Mouse (Mus musculus) lung, postnatal 0 days (tissue): ENCODE data around the gene Ddx59. TPM values are rescaled to one million over a fixed set of nuclear protein-coding genes. Genes with fewer than 3 reads are reported as not detected.

Source experiments
- ATAC-seq: fragments of 200-750 bp; cut with Nextera tagmentation; 2 replicates; pipeline ENCODE4 v1.8.0; 2017; ENCODE audit warnings: moderate library complexity
- DNase-seq: peaks from one replicate; pipeline ENCODE4 v3.0.0-alpha.2; 2016; ENCODE audit warnings: low spot score
- H3K27ac ChIP-seq: fragments of 300-500 bp; sonication (generic); 2 replicates; pipeline ENCODE4 v1.5.1; 2014; ENCODE audit warnings: antibody characterized with exemption, mild to moderate bottlenecking, low read length, mixed read lengths
- H3K27me3 ChIP-seq: fragments of 300-500 bp; sonication (generic); replicated peaks from 2 replicates; pipeline ENCODE4 v1.6.1; 2014; ENCODE audit warnings: low read length, mixed read lengths; ENCODE audit not compliant: insufficient read depth
- H3K36me3 ChIP-seq: fragments of 300-500 bp; sonication (generic); 2 replicates; pipeline ENCODE4 v1.6.1; 2014; ENCODE audit warnings: low read length, mixed read lengths; ENCODE audit not compliant: insufficient read depth
- H3K4me1 ChIP-seq: fragments of 300-500 bp; sonication (generic); 2 replicates; pipeline ENCODE4 v1.6.1; 2014; ENCODE audit warnings: antibody characterized with exemption, low read depth, low read length, mixed read lengths; ENCODE audit not compliant: insufficient read depth
- H3K4me2 ChIP-seq: fragments of 300-500 bp; sonication (generic); replicated peaks from 2 replicates; pipeline ENCODE4 v1.6.1; 2014; ENCODE audit warnings: low read depth, mild to moderate bottlenecking, low read length, moderate library complexity, mixed read lengths
- H3K4me3 ChIP-seq: fragments of 300-500 bp; sonication (generic); 2 replicates; pipeline ENCODE4 v1.5.1; 2014; ENCODE audit warnings: low read depth, low read length
- H3K9ac ChIP-seq: fragments of 300-500 bp; sonication (generic); replicated peaks from 2 replicates; pipeline ENCODE4 v1.6.1; 2014; ENCODE audit warnings: low read depth, mild to moderate bottlenecking
- H3K9me3 ChIP-seq: fragments of 300-500 bp; sonication (generic); 2 replicates; pipeline ENCODE4 v1.6.1; 2016; ENCODE audit warnings: low read length, mixed read lengths
- CTCF ChIP-seq: IDR thresholded peaks from 2 replicates; pipeline ENCODE4 v1.5.1; 2016; ENCODE audit warnings: antibody characterized with exemption, mild to moderate bottlenecking
- EP300 ChIP-seq: IDR thresholded peaks from 2 replicates; pipeline ENCODE4 v1.6.1; 2016; ENCODE audit warnings: antibody characterized with exemption, mild to moderate bottlenecking, control low read depth
- WGBS: fragments of 180-500 bp; shearing (Covaris S2); extraction: QIAGEN DNeasy Blood & Tissue Kit; methylation state at CpG from one replicate; pipeline ENCODE4 v1.1.7; 2014; 5-methylcytosine and 5-hydroxymethylcytosine counted together
- polyA plus RNA-seq: library from polyadenylated mRNA; unstranded; fragments of >200 nt; fragmentation: Nextera tagmentation; extraction: Ambion mirVana; gene quantifications from 2 replicates; pipeline ENCODE4 v1.2.1, GENCODE M21; 2015

The Ddx59 gene
- polyA plus RNA-seq, 1 experiment from 2014 or later = 8.0 TPM

DNA sequence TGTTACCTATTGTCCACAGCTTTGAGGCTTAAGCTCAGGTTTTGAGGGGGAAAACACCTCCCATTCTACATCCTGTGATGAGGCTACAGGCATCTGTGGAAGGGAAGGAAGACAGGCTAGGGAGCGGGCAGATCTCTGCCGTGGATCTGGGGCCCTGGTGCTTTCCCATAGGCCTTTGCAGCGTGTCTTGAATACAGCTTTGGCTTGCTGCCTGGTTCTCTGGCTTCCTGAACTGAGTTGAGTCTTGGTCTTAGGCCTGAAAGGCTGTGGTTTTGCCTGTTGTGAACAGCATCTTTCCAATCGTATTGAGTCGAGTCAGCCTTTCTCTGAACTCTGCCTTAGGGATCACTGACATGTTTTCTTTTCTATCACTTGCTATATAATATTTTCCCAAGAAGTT is 33.5 kb upstream of the Ddx59 start:
- Histone ChIP-seq H3K9me3 (no peaks in the 10 kb centered on the region), H3K4me1 (peaks cover 4% of the 10 kb centered on the region; the same call in 1 of the 2 replicates), H3K9ac (no peak overlapping the region), H3K4me3 (no peak overlapping the region), H3K27ac (peak overlapping the region; percentile 43; the same call in 1 of the 2 replicates), H3K4me2 (no peak overlapping the region), H3K36me3 (no peaks in the 10 kb centered on the region), H3K27me3 (no peaks in the 10 kb centered on the region)
- 0 out of 2 replicates have a peak, but pooled peaks have one; percentile 33 for ATAC-seq
- DNase-seq = peak; percentile 21
- 54% methylated on average over 5 of the region's 5 CpGs for WGBS
- TF ChIP-seq CTCF (no peak), EP300 (no peak)

DNA sequence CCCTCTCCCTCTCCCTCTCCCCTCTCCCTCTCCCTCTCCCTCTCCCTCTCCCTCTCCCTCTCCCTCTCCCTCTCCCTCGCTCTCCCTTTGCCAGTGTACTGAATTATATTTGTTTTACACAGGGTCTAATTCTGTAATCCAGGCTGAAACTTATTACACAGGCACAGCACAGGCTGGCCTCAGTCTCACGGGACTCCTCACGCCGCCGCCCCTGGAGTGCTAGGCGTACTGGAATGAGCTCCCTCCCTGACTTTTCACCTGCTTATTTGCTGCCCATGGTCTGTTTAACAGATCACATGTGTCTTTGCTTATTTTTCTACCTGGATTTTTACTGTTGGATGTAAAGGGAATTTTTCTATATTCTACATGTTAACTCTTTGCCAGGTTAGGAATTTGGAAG is 28.2 kb upstream of the Ddx59 start:
- no peak overlapping the region for H3K4me2 ChIP-seq
- no peak for DNase-seq

DNA sequence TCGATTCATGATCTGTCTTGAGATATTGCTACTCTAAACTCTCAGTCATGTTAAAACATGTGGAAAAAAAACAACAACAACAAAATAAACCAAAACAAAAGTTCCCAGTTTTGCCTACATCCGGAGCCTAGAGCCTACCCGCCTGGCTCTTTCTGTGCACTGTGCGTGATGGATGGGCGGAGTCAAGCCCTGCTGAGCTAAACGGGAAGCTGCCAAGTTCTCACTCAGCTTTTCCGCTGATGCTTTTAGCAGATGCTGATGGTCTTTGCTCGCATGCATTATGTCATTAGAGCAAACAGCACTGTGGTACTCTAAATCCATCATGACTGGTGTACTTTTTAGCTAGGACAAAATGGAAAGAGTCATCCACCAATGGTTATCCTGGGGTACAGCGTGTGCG is 20.6 kb upstream of the Ddx59 start:
- peak; percentile 60 for DNase-seq

More for the DNA sequence above, 28.2 kb upstream of the Ddx59 start:
- H3K27me3 ChIP-seq = no peaks in the 10 kb centered on the region
- H3K4me3 ChIP-seq = no peak overlapping the region
- no peaks in the 10 kb centered on the region for H3K9me3 ChIP-seq
- TF ChIP-seq CTCF = no peak
- no peak for TF ChIP-seq EP300
- H3K27ac ChIP-seq = no peak overlapping the region
- H3K9ac ChIP-seq = no peak overlapping the region
- no peaks in the 10 kb centered on the region for H3K36me3 ChIP-seq
- no peak for ATAC-seq
- WGBS = 51% methylated on average over 5 of the region's 6 CpGs
- no peaks in the 10 kb centered on the region for H3K4me1 ChIP-seq

GRCm38 (mm10) chr1:136395073-136395472 is 20.0 kb upstream of the Ddx59 start:
- TF ChIP-seq EP300 = no peak
- no peak for TF ChIP-seq CTCF
- Histone ChIP-seq H3K4me3 (no peak overlapping the region), H3K4me2 (no peak overlapping the region), H3K9me3 (no peaks in the 10 kb centered on the region), H3K4me1 (no peaks in the 10 kb centered on the region), H3K27ac (no peak overlapping the region), H3K36me3 (no peaks in the 10 kb centered on the region), H3K27me3 (no peaks in the 10 kb centered on the region), H3K9ac (no peak overlapping the region)
- WGBS = 30% methylated on average over 5 of the region's 5 CpGs
- ATAC-seq (no peak), DNase-seq (no peak)

More for the DNA sequence above, 20.6 kb upstream of the Ddx59 start:
- WGBS = 37% methylated on average over 10 of the region's 10 CpGs
- no peak overlapping the region for H3K4me3 ChIP-seq
- no peaks in the 10 kb centered on the region for H3K9me3 ChIP-seq
- TF ChIP-seq EP300 = no peak
- no peak for TF ChIP-seq CTCF
- no peaks in the 10 kb centered on the region for H3K4me1 ChIP-seq
- no peak overlapping the region for H3K27ac ChIP-seq
- no peak overlapping the region for H3K9ac ChIP-seq
- no peak overlapping the region for H3K4me2 ChIP-seq
- H3K36me3 ChIP-seq = no peaks in the 10 kb centered on the region
- no peaks in the 10 kb centered on the region for H3K27me3 ChIP-seq
- ATAC-seq = peak; percentile 55

- Histone ChIP-seq H3K4me3 (no peak overlapping the region), H3K27me3 (no peaks in the 10 kb centered on the region), H3K27ac (no peak overlapping the region), H3K4me2 (no peak overlapping the region), H3K9me3 (no peaks in the 10 kb centered on the region), H3K4me1 (no peaks in the 10 kb centered on the region), H3K9ac (no peak overlapping the region), H3K36me3 (no peaks in the 10 kb centered on the region)
- WGBS = 71% methylated on average over 8 of the region's 8 CpGs
- ATAC-seq = no peak
- TF ChIP-seq CTCF (no peak), EP300 (no peak)
- no peak for DNase-seq
These were observed 13.8 kb upstream of the Ddx59 start for GRCm38 (mm10) chr1:136401281-136401680.

- Histone ChIP-seq H3K4me3 (no peak overlapping the region), H3K4me1 (no peaks in the 10 kb centered on the region), H3K9ac (no peak overlapping the region), H3K27me3 (no peaks in the 10 kb centered on the region), H3K9me3 (no peaks in the 10 kb centered on the region), H3K4me2 (no peak overlapping the region), H3K27ac (no peak overlapping the region), H3K36me3 (no peaks in the 10 kb centered on the region)
- no peak for DNase-seq
- ATAC-seq = no peak
- 92% methylated on average over 2 of the region's 2 CpGs for WGBS
- TF ChIP-seq CTCF (no peak), EP300 (no peak)
These were observed 5.4 kb upstream of the Ddx59 start for GRCm38 (mm10) chr1:136409631-136410030.

DNA sequence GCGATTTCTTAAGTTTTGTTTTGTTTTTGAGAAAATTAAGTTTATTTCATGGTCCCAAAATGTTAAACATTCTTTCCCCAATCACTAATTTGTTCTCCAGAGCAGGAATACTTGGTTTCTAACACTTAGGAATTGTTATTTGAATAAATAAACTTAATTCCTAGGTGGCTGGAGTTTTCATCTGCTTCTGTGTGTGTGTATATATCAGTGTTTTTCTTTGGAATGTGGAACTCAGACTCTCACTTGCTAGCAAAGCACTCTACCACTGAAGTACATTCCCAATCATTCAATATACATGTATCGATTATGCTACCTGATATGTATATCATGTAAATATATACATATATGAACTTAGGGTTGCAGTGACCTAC is 670 bp downstream of the Ddx59 start:
- no peak overlapping the region; the same call in 1 of the 2 replicates for H3K9ac ChIP-seq
- no peaks in the 10 kb centered on the region for H3K9me3 ChIP-seq

More for the DNA sequence above, 670 bp downstream of the Ddx59 start:
- no peaks in the 10 kb centered on the region for H3K27me3 ChIP-seq
- peak overlapping the region; percentile 41 for H3K4me2 ChIP-seq
- H3K4me1 ChIP-seq = peaks cover 3% of the 10 kb centered on the region; the same call in 1 of the 2 replicates
- no peak for TF ChIP-seq EP300
- no peaks in the 10 kb centered on the region for H3K36me3 ChIP-seq
- H3K4me3 ChIP-seq = peak overlapping the region; percentile 69
- DNase-seq (no peak), ATAC-seq (no peak)
- WGBS = 40% methylated on average over 2 of the region's 2 CpGs
- H3K27ac ChIP-seq = peak overlapping the region; percentile 99
